Mouse (Mus musculus) adrenal gland, postnatal 0 days (tissue): ENCODE measurements around the gene Exoc3l. TPM values are rescaled to one million over a fixed set of nuclear protein-coding genes. Genes with fewer than 3 reads are reported as not detected.

Experiments used
- microRNA-seq: library from miRNA; unstranded; fragments of <30 nt; microRNA quantifications from one replicate; pipeline ENCODE4, GENCODE M21; 2016; ENCODE audit warnings: borderline replicate concordance; ENCODE audit not compliant: insufficient number of aligned reads
- polyA plus RNA-seq: library from polyadenylated mRNA; unstranded; fragments of >200 nt; fragmentation: Nextera tagmentation; extraction: Ambion mirVana; gene quantifications from 2 replicates; pipeline ENCODE4 v1.2.1, GENCODE M21; 2015

The Exoc3l gene
- polyA plus RNA-seq = 6.5 and 16.8 TPM in 2 replicates

DNA sequence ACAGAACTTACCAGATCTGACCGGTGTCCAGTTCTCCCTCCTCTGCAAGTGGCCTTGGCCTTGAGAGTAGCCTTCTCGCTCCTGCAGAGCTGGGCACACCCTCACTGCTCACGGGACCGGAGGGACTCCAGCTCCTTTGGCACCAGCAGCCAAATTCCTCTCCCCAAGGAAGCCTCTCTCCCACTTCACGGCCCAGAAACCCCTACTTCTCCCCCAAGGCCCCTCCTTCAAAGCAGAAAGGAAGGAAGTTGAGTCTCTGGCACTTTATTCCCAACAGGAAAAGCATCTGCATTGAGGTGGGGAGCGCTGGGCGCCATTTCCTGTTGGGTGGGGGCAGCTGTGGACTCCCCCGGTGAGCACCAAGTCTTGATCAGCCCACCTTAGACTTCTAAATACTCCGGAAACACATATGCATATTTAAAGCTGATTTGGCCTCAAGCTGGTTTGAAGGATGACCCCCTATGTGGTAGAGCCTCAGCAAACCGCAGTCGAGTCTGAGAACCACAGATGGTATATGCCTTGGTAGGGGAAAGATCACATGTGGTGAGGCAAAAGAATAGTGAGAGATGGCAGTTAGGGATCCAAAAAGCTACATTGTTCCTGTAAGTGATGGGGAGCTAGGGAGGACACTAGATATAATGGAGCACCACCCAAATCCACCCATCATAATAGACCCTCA is at the start of gene Exoc3l:
Gene Exoc3l (minus strand): TSS at position 207 of the 679 bp plus-strand sequence.

DNA sequence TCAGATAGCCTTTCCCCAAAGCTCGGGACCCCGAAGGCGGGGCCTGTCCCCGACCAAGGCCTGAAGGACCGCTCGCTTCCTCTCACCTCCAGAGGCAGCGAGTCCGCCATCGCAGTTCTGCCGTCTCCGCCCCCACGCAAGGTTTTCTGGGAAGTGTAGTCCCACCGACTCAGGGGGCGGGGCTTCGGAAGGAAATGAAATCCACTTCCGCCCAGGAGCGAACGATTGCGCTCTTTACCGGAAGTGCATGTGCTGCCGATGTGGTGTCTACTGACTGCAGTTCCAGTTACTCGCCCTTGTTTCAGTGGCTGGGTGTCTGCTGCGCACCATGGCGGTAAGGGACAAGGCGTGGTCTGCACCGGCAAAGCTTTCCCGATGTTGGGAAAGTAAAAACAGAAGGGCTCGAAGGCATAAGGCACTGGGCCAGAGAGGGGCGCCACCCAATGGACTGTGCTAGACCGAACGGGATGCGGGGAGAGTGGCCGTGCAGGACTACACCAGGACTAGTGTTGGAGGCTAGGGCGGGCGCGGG is 30.3 kb upstream of the Exoc3l start, which contains the start of the genes Lrrc29 and Tmem208:
Gene Lrrc29 (minus strand): TSS at position 138 of the 532 bp plus-strand sequence.
Gene Tmem208 (plus strand): TSS at position 214 of the 532 bp plus-strand sequence.

DNA sequence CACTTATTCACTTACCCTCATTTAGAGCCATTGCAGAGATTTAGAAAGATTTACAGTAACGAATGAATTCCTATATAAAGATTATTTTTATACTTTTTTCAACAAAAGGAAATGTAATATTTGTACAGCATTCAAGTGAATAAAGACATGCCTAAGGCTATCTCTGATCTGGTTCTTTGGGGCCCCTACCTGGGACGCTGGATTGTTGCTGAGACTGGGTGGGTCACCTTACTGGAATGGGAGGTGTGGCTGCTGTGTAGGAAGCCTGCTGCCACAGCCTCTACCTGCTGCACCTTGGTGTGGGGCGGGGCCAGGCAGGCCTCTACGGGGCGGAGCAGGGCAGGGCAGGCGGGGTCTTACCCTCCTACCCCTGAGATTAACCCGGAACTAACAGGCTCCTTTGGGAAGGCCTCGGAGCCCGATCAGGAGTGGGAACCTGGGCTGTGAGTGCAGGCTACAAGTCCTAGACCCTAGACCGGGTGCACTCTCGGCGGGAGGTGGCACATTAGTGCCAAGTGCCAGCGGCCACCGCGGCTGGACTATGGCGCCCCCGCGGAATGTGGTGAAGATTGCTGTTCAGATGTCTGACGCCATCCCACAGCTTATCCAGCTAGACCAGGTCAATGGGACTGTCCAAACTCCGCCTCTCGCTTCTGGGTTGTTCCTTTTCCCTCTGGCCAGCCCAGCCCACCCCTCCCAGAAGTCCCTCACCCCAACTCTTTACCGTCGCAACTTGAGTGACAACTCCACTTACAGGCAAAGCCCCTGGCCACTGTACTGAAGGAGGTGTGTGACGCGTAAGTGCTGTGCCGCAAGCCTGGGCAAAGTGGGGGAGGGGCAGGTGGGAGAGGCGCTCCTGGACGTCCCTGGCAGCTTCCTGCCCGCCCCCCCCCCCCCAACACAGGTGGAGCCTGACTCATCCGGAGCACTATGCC is 9.6 kb upstream of the Exoc3l start, which contains the start of gene Elmo3:
Gene Elmo3 (plus strand): TSS at position 391 of the 935 bp plus-strand sequence.

DNA sequence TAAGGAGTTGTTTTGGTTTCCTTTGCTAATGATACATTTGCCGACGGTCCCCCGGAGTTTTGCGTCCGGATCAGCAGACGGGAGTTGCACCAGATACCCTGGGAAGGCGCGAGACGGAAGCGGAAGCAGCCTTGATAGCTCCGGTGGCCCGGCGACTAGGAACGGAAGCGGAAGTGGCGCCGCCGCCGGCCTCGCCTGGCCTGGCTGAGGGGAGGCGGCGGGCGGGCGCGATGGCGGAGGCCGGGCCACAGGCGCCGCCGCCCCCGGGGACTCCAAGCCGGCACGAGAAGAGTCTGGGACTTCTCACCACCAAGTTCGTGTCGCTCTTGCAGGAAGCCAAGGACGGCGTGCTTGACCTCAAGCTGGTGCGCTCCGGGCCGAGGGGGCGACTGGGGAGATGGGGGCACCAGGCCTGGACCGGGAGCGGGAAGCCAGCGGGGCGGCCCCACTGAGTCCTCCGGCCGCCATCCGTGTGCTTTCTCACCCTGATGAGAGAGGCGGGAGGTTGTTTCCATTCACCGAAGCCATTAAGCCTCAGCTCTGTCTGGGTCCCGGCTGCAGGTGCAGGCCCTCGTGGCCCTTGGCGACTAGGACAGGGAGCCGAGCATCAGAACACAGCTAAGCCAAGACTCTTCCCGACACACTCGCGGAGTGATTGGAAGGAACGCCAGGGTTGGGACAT is 1.8 kb upstream of the Exoc3l start, which contains the start of gene E2f4:
Gene E2f4 (plus strand): TSS at position 153 of the 682 bp plus-strand sequence.

DNA sequence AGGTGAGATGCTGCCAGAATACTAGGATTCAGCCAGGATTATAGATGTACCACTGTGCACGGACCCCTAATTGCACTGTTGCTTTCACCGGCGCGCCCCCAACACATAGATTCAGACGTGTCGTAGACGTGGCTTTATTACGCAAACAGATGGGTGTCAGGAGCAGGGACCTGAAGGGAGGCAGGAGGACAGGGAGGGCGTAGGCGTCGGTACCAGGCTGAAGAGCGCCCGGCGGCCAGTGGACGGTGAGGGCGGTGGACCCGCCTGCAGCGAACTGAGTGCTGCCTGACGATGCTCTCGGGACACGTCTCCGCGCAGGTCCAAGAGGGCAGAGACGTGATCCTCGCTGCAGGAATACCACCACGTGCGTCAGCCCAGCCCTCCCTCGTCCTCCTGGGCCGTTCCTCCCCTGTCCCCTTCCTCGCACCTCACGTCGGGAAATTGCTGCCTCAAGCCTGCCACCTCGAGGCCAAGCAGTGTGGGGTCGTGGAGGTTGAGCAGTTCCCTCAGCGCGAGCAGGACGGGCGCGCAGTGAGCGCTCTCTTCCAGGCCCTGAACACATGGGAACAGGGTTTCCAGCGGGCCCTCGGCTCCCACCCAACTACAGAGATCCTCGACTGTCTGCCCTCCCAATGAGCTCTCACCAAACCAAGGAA is 6.0 kb downstream of the Exoc3l start, which contains the start of gene 4931428F04Rik:
Gene 4931428F04Rik (minus strand): TSS at position 60 of the 656 bp plus-strand sequence.

DNA sequence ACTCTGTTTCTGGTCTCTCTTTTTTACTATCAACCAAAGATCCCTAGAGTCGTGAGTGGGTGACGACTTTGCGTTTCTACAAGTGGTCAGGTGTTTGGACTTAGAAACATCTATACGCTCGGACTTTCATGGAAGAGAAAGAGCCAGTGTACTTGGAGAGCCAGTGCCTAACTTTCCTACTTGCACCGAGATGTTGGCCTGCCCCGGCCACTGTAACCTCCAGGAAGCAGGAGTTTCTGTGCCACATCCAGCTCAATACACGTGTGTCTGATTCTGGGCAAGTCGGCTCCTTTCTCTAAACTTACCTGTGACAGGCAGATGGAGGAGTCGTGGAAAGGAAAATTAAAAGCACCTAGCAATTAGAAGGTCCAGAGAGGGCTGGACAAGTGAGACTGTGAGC is 20.1 kb downstream of the Exoc3l start, which contains the start of gene Nol3:
Gene Nol3 (plus strand): TSS at position 301 of the 400 bp plus-strand sequence.

DNA sequence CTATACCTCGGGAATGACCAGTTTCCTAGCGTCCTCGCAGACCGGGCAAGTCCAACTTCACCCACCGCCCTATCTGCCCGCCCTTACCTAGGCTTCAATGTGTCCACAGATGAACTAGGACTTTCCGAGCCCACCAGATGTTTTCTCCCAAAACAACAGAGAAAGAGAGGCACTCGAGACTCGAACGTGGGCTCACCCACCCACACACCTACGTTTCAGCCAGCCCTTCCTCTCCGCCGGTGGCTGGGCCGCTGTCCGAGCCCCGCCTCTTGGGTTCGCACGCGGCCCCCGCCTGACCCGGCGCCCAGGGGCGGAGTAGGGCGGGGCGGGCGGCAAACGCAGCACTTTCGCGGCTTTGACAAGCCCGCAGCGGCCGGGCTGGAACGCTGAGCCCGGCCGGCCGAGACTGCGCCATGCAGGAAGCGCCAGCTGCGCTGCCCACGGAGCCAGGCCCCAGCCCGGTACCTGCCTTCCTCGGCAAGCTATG is 26.4 kb downstream of the Exoc3l start, which contains the start of gene Hsf4:
Gene Hsf4 (plus strand): TSS at position 341 of the 487 bp plus-strand sequence.

DNA sequence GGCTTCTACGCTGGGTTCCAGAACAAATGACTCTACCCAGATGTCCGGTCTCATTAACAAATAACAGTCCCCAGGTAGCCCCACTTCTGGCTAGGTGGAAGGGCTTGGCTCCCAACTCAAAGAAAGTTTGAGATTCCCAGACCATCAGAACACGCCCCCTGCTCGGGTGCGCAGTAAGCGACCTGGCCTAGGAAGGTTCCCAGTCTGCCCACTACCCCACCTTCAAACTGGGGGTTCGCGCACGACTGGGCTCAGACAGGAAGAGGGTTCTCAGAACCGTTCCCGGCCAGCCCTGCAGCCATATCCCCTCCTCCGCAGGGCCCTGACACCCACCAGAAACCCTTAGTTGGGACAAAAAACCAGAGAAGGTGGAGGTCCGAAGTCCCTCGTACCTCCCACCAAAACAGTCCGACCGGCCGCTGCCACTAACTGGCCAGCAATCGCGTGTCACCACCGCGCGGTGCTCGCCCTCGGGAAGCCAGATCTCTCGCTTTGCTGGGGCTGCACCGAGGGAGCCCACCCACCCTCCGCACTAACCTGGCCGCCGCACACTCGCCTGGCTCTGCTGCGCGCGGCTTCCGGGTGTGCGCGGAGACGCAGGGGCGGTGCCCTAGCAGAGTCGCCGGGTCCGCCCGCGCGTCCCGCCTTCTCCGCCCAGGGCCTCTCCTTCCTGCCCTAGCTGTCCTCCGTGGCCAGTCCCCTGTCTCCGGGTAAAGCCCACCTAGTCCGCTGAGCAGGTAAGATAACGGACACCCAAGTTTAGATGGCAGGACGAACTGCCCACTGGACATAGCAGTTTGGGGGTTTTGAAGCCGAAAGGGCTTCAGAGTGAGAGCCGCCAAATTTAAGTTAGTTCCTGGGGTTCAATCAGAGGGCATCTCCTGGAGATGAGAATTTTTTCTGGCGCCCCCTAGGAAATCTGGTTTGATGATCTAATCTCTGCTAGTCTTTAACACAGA is 31.6 kb downstream of the Exoc3l start, which contains the start of the genes Tradd and Fbxl8:
Gene Tradd (minus strand): TSS at position 586 of the 959 bp plus-strand sequence.
Gene Fbxl8 (plus strand): TSS at position 625 of the 959 bp plus-strand sequence.

DNA sequence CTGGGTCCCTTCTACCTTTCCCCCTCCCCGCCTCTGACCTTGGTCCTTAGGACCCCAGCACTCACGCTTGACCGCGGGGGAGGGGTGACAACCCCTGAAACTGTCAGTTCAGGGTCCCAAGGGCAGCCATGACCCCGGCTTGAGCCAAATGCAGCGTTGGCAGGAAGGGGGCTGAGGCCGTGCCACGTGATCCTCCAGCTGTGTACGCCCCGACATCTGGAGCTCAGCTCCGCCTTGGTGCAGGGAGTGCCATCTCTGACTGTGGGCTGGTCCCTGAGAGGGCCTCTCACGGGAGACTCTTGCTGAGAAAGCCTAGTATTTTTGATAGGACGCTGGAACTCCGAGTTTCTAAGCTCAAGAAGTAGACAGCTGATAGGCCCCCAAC is 40.9 kb downstream of the Exoc3l start, which contains the start of gene B3gnt9:
Gene B3gnt9 (minus strand): TSS at position 188 of the 385 bp plus-strand sequence.

Small RNAs within 50 kb of the gene (microRNA-seq; reads per million reads assigned to microRNA genes)
- gene Gm27320 (not detected), gene Mir328 (268 reads per million, percentile 57 among the genes with 10 or more reads in this experiment)

Other genes starting within 250 kb of the Exoc3l start
- 1.4 and 1.5 TPM in 2 replicates for gene Ces3a, start 247.5 kb downstream of the Exoc3l start, polyA plus RNA-seq
- gene Ces3b, start 212.3 kb downstream of the Exoc3l start, polyA plus RNA-seq = not detected in 2 replicates
- not detected in 2 replicates for gene Ces4a, start 164.3 kb downstream of the Exoc3l start, polyA plus RNA-seq
- gene Cbfb, start 125.4 kb downstream of the Exoc3l start, polyA plus RNA-seq = 46.7 and 52.1 TPM in 2 replicates
- gene D230025D16Rik, start 71.0 kb downstream of the Exoc3l start, polyA plus RNA-seq = 15.0 and 24.6 TPM in 2 replicates
- 18.4 and 28.4 TPM in 2 replicates for gene B3gnt9, start 40.9 kb downstream of the Exoc3l start, polyA plus RNA-seq
- gene Tradd, start 31.5 kb downstream of the Exoc3l start, polyA plus RNA-seq = 26.7 and 34.2 TPM in 2 replicates
- gene Fbxl8, start 31.5 kb downstream of the Exoc3l start, polyA plus RNA-seq = 1.5 and 2.9 TPM in 2 replicates
- gene Hsf4, start 26.3 kb downstream of the Exoc3l start, polyA plus RNA-seq = 0.16 and 0.23 TPM in 2 replicates
- gene Nol3, start 20.0 kb downstream of the Exoc3l start, polyA plus RNA-seq = 1.3 and 3.5 TPM in 2 replicates
- 4.5 and 7.9 TPM in 2 replicates for gene 4931428F04Rik, start 6.2 kb downstream of the Exoc3l start, polyA plus RNA-seq
- gene E2f4, start 1.6 kb upstream of the Exoc3l start, polyA plus RNA-seq = 37.7 and 47.4 TPM in 2 replicates
- gene Elmo3, start 9.5 kb upstream of the Exoc3l start, polyA plus RNA-seq = 4.0 and 8.4 TPM in 2 replicates
- 5.5 and 9.6 TPM in 2 replicates for gene Lrrc29, start 30.2 kb upstream of the Exoc3l start, polyA plus RNA-seq
- gene Tmem208, start 30.3 kb upstream of the Exoc3l start, polyA plus RNA-seq = 154 and 181 TPM in 2 replicates
- gene Fhod1, start 51.9 kb upstream of the Exoc3l start, polyA plus RNA-seq = 1.1 and 1.2 TPM in 2 replicates
- 0.87 and 0.96 TPM in 2 replicates for gene Slc9a5, start 52.7 kb upstream of the Exoc3l start, polyA plus RNA-seq
- gene Plekhg4, start 77.2 kb upstream of the Exoc3l start, polyA plus RNA-seq = 0.07 and 0.09 TPM in 2 replicates
- gene Kctd19, start 117.4 kb upstream of the Exoc3l start, polyA plus RNA-seq = 0.09 and 0.12 TPM in 2 replicates
- gene Lrrc36, start 117.5 kb upstream of the Exoc3l start, polyA plus RNA-seq = 1.5 and 2.0 TPM in 2 replicates
- gene Tppp3, start 175.4 kb upstream of the Exoc3l start, polyA plus RNA-seq = 223 and 469 TPM in 2 replicates
- 23.7 and 25.9 TPM in 2 replicates for gene Zdhhc1, start 200.8 kb upstream of the Exoc3l start, polyA plus RNA-seq
- 2.4 and 3.1 TPM in 2 replicates for gene Hsd11b2, start 222.7 kb upstream of the Exoc3l start, polyA plus RNA-seq